Mouse (Mus musculus): ENCODE results near the gene Tepsin. TPM values are rescaled to one million over a fixed set of nuclear protein-coding genes. Genes with fewer than 3 reads are reported as not detected.

Gene Tepsin
- polyA plus RNA-seq, 1 experiment, result 20.2 TPM

- Histone ChIP-seq H3K27ac (ENCODE audit: insufficient read depth, low read depth, low read length) (no peak overlapping the region), H3K4me1 (ENCODE audit: control insufficient read depth, insufficient read depth, low read length) (peaks cover 26% of the 10 kb centered on the region), H3K4me3 (ENCODE audit: insufficient read depth, low read length) (no peak overlapping the region)
- TF ChIP-seq CTCF (IDR thresholded peaks at IDR 0.05; ENCODE audit: low read depth, low read length) (no peak), POLR2A (IDR thresholded peaks at IDR 0.05; ENCODE audit: borderline replicate concordance, low read depth, low read length) (no peak)
Observed at GRCm38 (mm10) chr11:120134847-120135530, 36.5 kb upstream of the Tepsin start.

- TF ChIP-seq CTCF (IDR thresholded peaks at IDR 0.05; ENCODE audit: low read depth, low read length) (no peak), POLR2A (IDR thresholded peaks at IDR 0.05; ENCODE audit: borderline replicate concordance, low read depth, low read length) (no peak)
- Histone ChIP-seq H3K27ac (ENCODE audit: insufficient read depth, low read depth, low read length) (no peak overlapping the region), H3K4me3 (ENCODE audit: insufficient read depth, low read length) (no peak overlapping the region), H3K4me1 (ENCODE audit: control insufficient read depth, insufficient read depth, low read length) (peaks cover 18% of the 10 kb centered on the region)
Observed at GRCm38 (mm10) chr11:120134148-120134547, 35.6 kb upstream of the Tepsin start.

GRCm38 (mm10) chr11:120129281-120129680 is 30.8 kb upstream of the Tepsin start:
- Histone ChIP-seq H3K27ac (ENCODE audit: insufficient read depth, low read depth, low read length) (no peak overlapping the region), H3K4me1 (ENCODE audit: control insufficient read depth, insufficient read depth, low read length) (peaks cover 17% of the 10 kb centered on the region), H3K4me3 (ENCODE audit: insufficient read depth, low read length) (no peak overlapping the region)
- no peak for TF ChIP-seq POLR2A (IDR thresholded peaks at IDR 0.05; ENCODE audit: borderline replicate concordance, low read depth, low read length)
- no peak for TF ChIP-seq CTCF (IDR thresholded peaks at IDR 0.05; ENCODE audit: low read depth, low read length)

GRCm38 (mm10) chr11:120126845-120127244 is 28.3 kb upstream of the Tepsin start:
- no peak for TF ChIP-seq POLR2A (IDR thresholded peaks at IDR 0.05; ENCODE audit: borderline replicate concordance, low read depth, low read length)
- no peak for TF ChIP-seq CTCF (IDR thresholded peaks at IDR 0.05; ENCODE audit: low read depth, low read length)
- Histone ChIP-seq H3K27ac (ENCODE audit: insufficient read depth, low read depth, low read length) (no peak overlapping the region), H3K4me1 (ENCODE audit: control insufficient read depth, insufficient read depth, low read length) (0 out of 2 replicates have a peak, but pooled peaks cover 4% of the 10 kb centered on the region), H3K4me3 (ENCODE audit: insufficient read depth, low read length) (no peak overlapping the region)

GRCm38 (mm10) chr11:120122126-120122525 is 23.6 kb upstream of the Tepsin start:
- no peak for TF ChIP-seq CTCF (IDR thresholded peaks at IDR 0.05; ENCODE audit: low read depth, low read length)
- TF ChIP-seq POLR2A (IDR thresholded peaks at IDR 0.05; ENCODE audit: borderline replicate concordance, low read depth, low read length), result no peak
- no peaks in the 10 kb centered on the region for H3K4me1 ChIP-seq (ENCODE audit: control insufficient read depth, insufficient read depth, low read length)
- H3K27ac ChIP-seq (ENCODE audit: insufficient read depth, low read depth, low read length), result no peak overlapping the region
- H3K4me3 ChIP-seq (ENCODE audit: insufficient read depth, low read length), result no peak overlapping the region

- H3K27ac ChIP-seq (ENCODE audit: insufficient read depth, low read depth, low read length), result no peak overlapping the region
- no peaks in the 10 kb centered on the region for H3K4me1 ChIP-seq (ENCODE audit: control insufficient read depth, insufficient read depth, low read length)
- TF ChIP-seq CTCF (IDR thresholded peaks at IDR 0.05; ENCODE audit: low read depth, low read length), result peak; percentile 30; the same call in 1 of the 2 replicates
- no peak for TF ChIP-seq POLR2A (IDR thresholded peaks at IDR 0.05; ENCODE audit: borderline replicate concordance, low read depth, low read length)
- H3K4me3 ChIP-seq (ENCODE audit: insufficient read depth, low read length), result no peak overlapping the region
Observed at GRCm38 (mm10) chr11:120120642-120121420, 22.3 kb upstream of the Tepsin start.

GRCm38 (mm10) chr11:120119936-120120541 is 21.5 kb upstream of the Tepsin start:
- H3K4me3 ChIP-seq (ENCODE audit: insufficient read depth, low read length), result no peak overlapping the region
- no peak for TF ChIP-seq CTCF (IDR thresholded peaks at IDR 0.05; ENCODE audit: low read depth, low read length)
- TF ChIP-seq POLR2A (IDR thresholded peaks at IDR 0.05; ENCODE audit: borderline replicate concordance, low read depth, low read length), result no peak
- no peak overlapping the region for H3K27ac ChIP-seq (ENCODE audit: insufficient read depth, low read depth, low read length)
- no peaks in the 10 kb centered on the region for H3K4me1 ChIP-seq (ENCODE audit: control insufficient read depth, insufficient read depth, low read length)

GRCm38 (mm10) chr11:120119108-120119507 is 20.6 kb upstream of the Tepsin start:
- no peaks in the 10 kb centered on the region for H3K4me1 ChIP-seq (ENCODE audit: control insufficient read depth, insufficient read depth, low read length)
- H3K4me3 ChIP-seq (ENCODE audit: insufficient read depth, low read length), result no peak overlapping the region
- no peak for TF ChIP-seq CTCF (IDR thresholded peaks at IDR 0.05; ENCODE audit: low read depth, low read length)
- TF ChIP-seq POLR2A (IDR thresholded peaks at IDR 0.05; ENCODE audit: borderline replicate concordance, low read depth, low read length), result no peak
- no peak overlapping the region for H3K27ac ChIP-seq (ENCODE audit: insufficient read depth, low read depth, low read length)

GRCm38 (mm10) chr11:120117626-120118025 is 19.1 kb upstream of the Tepsin start:
- H3K4me1 ChIP-seq (ENCODE audit: control insufficient read depth, insufficient read depth, low read length), result no peaks in the 10 kb centered on the region
- H3K27ac ChIP-seq (ENCODE audit: insufficient read depth, low read depth, low read length), result no peak overlapping the region
- TF ChIP-seq POLR2A (IDR thresholded peaks at IDR 0.05; ENCODE audit: borderline replicate concordance, low read depth, low read length), result no peak
- no peak overlapping the region for H3K4me3 ChIP-seq (ENCODE audit: insufficient read depth, low read length)

Measured in bone marrow macrophage, adult 2 months (primary cell).